In genomic region chr15:31798863-31799262, GRCm38 (mm10) we compare ENCODE assay signal across 24 mouse cellular contexts.
A peak's percentile ranks its signal among the peaks of the same experiment; 100 is the strongest.
DNase-seq lines count a peak whose midpoint lies in the region; ATAC-seq and TF ChIP-seq lines count a peak whose summit lies in the region.
"Had no signal": no experiment of that assay in that cellular context is flagged by ENCODE, and none has a peak within 500 bp of the region (broad histone marks: within the 10 kb centered on the region; RNA-seq: fewer than 3 reads in every experiment).

No protein-coding gene starts in this region.

- TF ChIP-seq POLR2A in cerebellum, adult 2 months (IDR thresholded peaks at IDR 0.05; ENCODE audit: borderline replicate concordance, insufficient read depth, low read length), result no peak

- peak; percentile 8 to 34 for DNase-seq in frontal cortex, postnatal 10 days (ENCODE audit: low spot score in 2 of 2)
- DNase-seq in layer of hippocampus, adult 18-20 months (ENCODE audit: low spot score in 2 of 2), result peak; percentile 56 to 74
- peak; percentile 9 to 83 for DNase-seq in left cerebral cortex, adult 8-10 months (ENCODE audit: low spot score in 2 of 2)
- peak; percentile 55 to 56 for DNase-seq in right cerebral cortex, postnatal 10 days (ENCODE audit: low spot score in 2 of 2)
- DNase-seq in spleen, postnatal 36 days (ENCODE audit: low spot score in 2 of 2), result no peak
- DNase-seq in cerebellum, adult 2 months, result no peak
- DNase-seq in liver, postnatal 0 days, result no peak
- DNase-seq: cerebellum, adult 9-11 months; gastrocnemius, postnatal 14 days; heart, adult 2 months; lung, postnatal 14 days; thymus, postnatal 4 days had no signal

- TF ChIP-seq CTCF in cerebellum, adult 2 months (IDR thresholded peaks at IDR 0.05; ENCODE audit: borderline replicate concordance, insufficient read depth, low read depth, low read length), result no peak
- TF ChIP-seq CTCF in liver, postnatal 0 days (IDR thresholded peaks at IDR 0.05; ENCODE audit: low read depth), result no peak

- WGBS in cerebellum, adult 2 months, result 93% methylated on average over 2 of the region's 2 CpGs
- 69% methylated on average over 2 of the region's 2 CpGs for WGBS in liver, postnatal 0 days (ENCODE audit: insufficient replicate concordance)

- H3K27me3 ChIP-seq in cerebellum, adult 2 months (ENCODE audit: control insufficient read depth, insufficient read depth, low read length), result no peaks in the 10 kb centered on the region
- H3K27me3 ChIP-seq in liver, postnatal 0 days (ENCODE audit: insufficient read depth, low read length), result no peaks in the 10 kb centered on the region
- H3K27me3 ChIP-seq: forebrain, embryonic 15.5 days; heart, embryonic 15.5 days; limb, embryonic 15.5 days; midbrain, embryonic 13.5 days; neural tube, embryonic 15.5 days had no signal

- H3K4me2 ChIP-seq in liver, postnatal 0 days (ENCODE audit: low read depth, low read length), result no peak overlapping the region
- H3K4me2 ChIP-seq: forebrain, embryonic 15.5 days; heart, embryonic 15.5 days; limb, embryonic 15.5 days; midbrain, embryonic 13.5 days; neural tube, embryonic 15.5 days had no signal

- H3K4me3 ChIP-seq in cerebellum, adult 2 months (replicated peaks; ENCODE audit: insufficient read depth, low read depth, low read length), result no peak overlapping the region
- no peak overlapping the region for H3K4me3 ChIP-seq in liver, postnatal 0 days (ENCODE audit: low read depth, low read length)
- H3K4me3 ChIP-seq: erythroblast, embryonic 14.5 days; forebrain, embryonic 15.5 days; heart, adult 2 months; heart, embryonic 15.5 days; hindbrain, embryonic 10.5 days; limb, embryonic 15.5 days; midbrain, embryonic 13.5 days; myocyte; neural tube, embryonic 15.5 days had no signal

- no peak overlapping the region for H3K27ac ChIP-seq in cerebellum, adult 2 months (ENCODE audit: insufficient read depth, low read length)
- H3K27ac ChIP-seq in liver, postnatal 0 days (ENCODE audit: low read depth), result no peak overlapping the region
- H3K27ac ChIP-seq: forebrain, embryonic 15.5 days; heart, adult 2 months; heart, embryonic 15.5 days; hindbrain, embryonic 10.5 days; hindbrain, postnatal 0 days; kidney, postnatal 0 days; limb, embryonic 15.5 days; midbrain, embryonic 13.5 days; neural tube, embryonic 15.5 days had no signal

- no peaks in the 10 kb centered on the region for H3K36me3 ChIP-seq in liver, postnatal 0 days (replicated peaks; ENCODE audit: insufficient read depth, low read length)
- H3K36me3 ChIP-seq: forebrain, embryonic 15.5 days; heart, embryonic 15.5 days; hindbrain, embryonic 10.5 days; limb, embryonic 15.5 days; midbrain, embryonic 13.5 days; neural tube, embryonic 15.5 days had no signal

- no peaks in the 10 kb centered on the region for H3K4me1 ChIP-seq in cerebellum, adult 2 months (ENCODE audit: control insufficient read depth, insufficient read depth, low read length)
- H3K4me1 ChIP-seq in liver, postnatal 0 days (ENCODE audit: insufficient read depth), result no peaks in the 10 kb centered on the region
- H3K4me1 ChIP-seq: forebrain, embryonic 15.5 days; heart, embryonic 15.5 days; hindbrain, embryonic 10.5 days; limb, embryonic 15.5 days; midbrain, embryonic 13.5 days; neural tube, embryonic 15.5 days had no signal

- no peak for ATAC-seq in cerebellum, adult (ENCODE audit: insufficient number of reproducible peaks, low FRiP score, low TSS enrichment)
- no peak for ATAC-seq in liver, postnatal 0 days
- ATAC-seq: forebrain, embryonic 15.5 days; hindbrain, postnatal 0 days; intestine, postnatal 0 days; midbrain, embryonic 13.5 days had no signal

- no peaks in the 10 kb centered on the region for H3K9me3 ChIP-seq in liver, postnatal 0 days (ENCODE audit: low read length)
- H3K9me3 ChIP-seq: forebrain, embryonic 15.5 days; heart, embryonic 15.5 days; hindbrain, embryonic 10.5 days; limb, embryonic 15.5 days; midbrain, embryonic 13.5 days; neural tube, embryonic 15.5 days had no signal

- H3K9ac ChIP-seq in liver, postnatal 0 days (replicated peaks), result no peak overlapping the region
- H3K9ac ChIP-seq: forebrain, embryonic 15.5 days; heart, embryonic 15.5 days; limb, embryonic 15.5 days; midbrain, embryonic 13.5 days; neural tube, embryonic 15.5 days had no signal

- no peak for TF ChIP-seq EP300 in liver, postnatal 0 days (IDR thresholded peaks at IDR 0.05; ENCODE audit: low read depth)

Comparison
In these comparisons a context has a peak if more than half of its experiments do, and no peak if none do; other contexts are left out.
1. DNase-seq: peak in frontal cortex, postnatal 10 days (2 of 2), layer of hippocampus, adult 18-20 months (2 of 2), left cerebral cortex, adult 8-10 months (2 of 2) and right cerebral cortex, postnatal 10 days (2 of 2); none in spleen, postnatal 36 days (0 of 2), cerebellum, adult 2 months (0 of 2) and liver, postnatal 0 days (single experiment).